Mouse (Mus musculus) embryonic facial prominence, embryonic 10.5 days (tissue): ENCODE data around the gene Cdc42ep4. TPM values are rescaled to one million over a fixed set of nuclear protein-coding genes. Genes with fewer than 3 reads are reported as not detected.

ENCODE experiments used
- DNase-seq: peaks from one replicate; pipeline ENCODE4 v3.0.0-alpha.2; 2017; ENCODE audit warnings: low spot score
- H3K27ac ChIP-seq: fragments of 300-500 bp; sonication (generic); replicated peaks from 2 replicates; pipeline ENCODE4 v1.5.1; 2016; ENCODE audit warnings: mild to moderate bottlenecking
- H3K27me3 ChIP-seq: fragments of 300-500 bp; sonication (generic); replicated peaks from 2 replicates; pipeline ENCODE4 v1.6.1; 2016; ENCODE audit warnings: low read depth, mild to moderate bottlenecking; ENCODE audit not compliant: poor library complexity, severe bottlenecking
- H3K36me3 ChIP-seq: fragments of 300-500 bp; sonication (generic); replicated peaks from 2 replicates; pipeline ENCODE4 v1.6.1; 2016; ENCODE audit warnings: mild to moderate bottlenecking, moderate library complexity
- H3K4me1 ChIP-seq: fragments of 300-500 bp; sonication (generic); 2 replicates; pipeline ENCODE4 v1.6.1; 2016
- H3K4me3 ChIP-seq: fragments of 300-500 bp; sonication (generic); 2 replicates; pipeline ENCODE4 v1.5.1; 2016; ENCODE audit warnings: mild to moderate bottlenecking, moderate library complexity
- H3K9me3 ChIP-seq: fragments of 300-500 bp; sonication (generic); 2 replicates; pipeline ENCODE4 v1.6.1; 2016; ENCODE audit warnings: mild to moderate bottlenecking
- WGBS: fragments of 180-500 bp; shearing (Covaris S2); methylation state at CpG from one replicate; pipeline ENCODE4 v1.1.7; 2016; 5-methylcytosine and 5-hydroxymethylcytosine counted together
- polyA plus RNA-seq: library from polyadenylated mRNA; unstranded; fragments of >200 nt; fragmentation: Nextera tagmentation; extraction: Ambion mirVana; gene quantifications from 2 replicates; pipeline ENCODE4 v1.2.1, GENCODE M21; 2016

Gene Cdc42ep4
- polyA plus RNA-seq, 1 experiment from 2014 or later, result 117 TPM

DNA sequence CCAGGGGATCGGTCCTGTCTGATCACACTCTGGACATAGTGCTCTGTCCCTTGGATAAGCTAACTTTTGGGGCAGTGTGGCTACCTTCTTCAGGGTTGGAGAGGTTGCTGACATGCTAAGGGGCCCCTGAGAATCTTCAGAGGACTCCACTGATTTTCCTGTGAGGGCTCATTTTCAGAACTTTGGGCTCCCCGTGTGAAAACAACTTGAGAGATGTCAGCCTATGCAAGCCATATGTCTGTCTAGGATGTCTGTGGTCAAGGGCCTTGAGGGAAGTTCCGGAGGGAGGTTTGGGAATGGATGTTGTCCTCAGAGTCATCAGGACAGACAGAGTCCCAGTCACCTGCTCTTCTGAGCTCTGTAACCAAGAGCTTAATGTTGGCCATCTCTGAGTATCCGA, 34.7 kb upstream of the Cdc42ep4 start:
- Histone ChIP-seq H3K4me3 (peak overlapping the region; percentile 53), H3K27me3 (no peaks in the 10 kb centered on the region), H3K27ac (peak overlapping the region; percentile 96), H3K36me3 (no peaks in the 10 kb centered on the region), H3K9me3 (no peaks in the 10 kb centered on the region), H3K4me1 (peaks cover 72% of the 10 kb centered on the region)
- DNase-seq, result no peak
- WGBS, result 46% methylated on average over 4 of the region's 4 CpGs

DNA sequence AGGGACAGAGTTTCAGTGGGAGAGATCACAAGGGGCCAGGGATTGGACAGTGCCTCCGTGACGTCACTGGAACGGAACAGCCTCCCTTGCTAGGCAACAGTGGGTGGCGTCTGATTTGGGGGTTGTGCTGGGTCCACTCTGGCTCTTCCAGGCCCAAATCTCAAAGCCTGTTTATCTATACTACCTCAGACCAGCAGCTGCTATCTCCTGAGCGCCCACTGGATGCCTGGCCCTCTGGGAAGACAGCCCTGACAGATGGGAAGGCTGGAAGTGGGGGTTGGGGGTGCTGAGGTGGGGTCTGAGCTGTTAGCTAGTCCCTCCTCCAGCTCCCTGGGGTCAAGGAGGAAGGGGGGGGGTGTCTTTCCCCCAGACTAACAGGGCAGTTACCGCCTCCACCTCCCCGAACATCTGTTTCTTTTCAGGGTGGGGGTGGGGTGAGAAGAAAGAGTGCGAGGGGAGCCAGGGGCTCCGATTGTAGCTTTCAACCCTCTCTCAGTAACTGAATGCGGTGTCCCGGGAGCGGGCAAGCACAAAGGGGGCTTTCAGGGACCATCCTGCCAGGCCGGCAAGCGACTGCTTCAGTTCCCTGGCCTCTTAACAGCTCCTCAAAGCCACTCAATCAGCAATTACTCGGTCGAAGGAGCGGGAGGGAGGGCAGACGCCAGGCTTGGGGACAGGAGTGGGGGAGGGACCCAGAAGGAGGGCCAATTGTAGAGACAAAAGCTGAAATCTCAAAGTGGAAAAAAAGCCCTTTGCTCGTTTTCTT, 33.9 kb upstream of the Cdc42ep4 start:
- under 1% methylated on average over 19 of the region's 19 CpGs for WGBS
- Histone ChIP-seq H3K4me1 (peaks cover 74% of the 10 kb centered on the region), H3K27me3 (no peaks in the 10 kb centered on the region), H3K27ac (peak overlapping the region; percentile 96), H3K9me3 (no peaks in the 10 kb centered on the region), H3K36me3 (no peaks in the 10 kb centered on the region), H3K4me3 (peak overlapping the region; percentile 53)
- peak; percentile 95 for DNase-seq

- Histone ChIP-seq H3K36me3 (no peaks in the 10 kb centered on the region), H3K27me3 (0 out of 2 replicates have a peak, but pooled peaks cover 3% of the 10 kb centered on the region), H3K4me1 (peaks cover 82% of the 10 kb centered on the region), H3K27ac (peak overlapping the region; percentile 96), H3K4me3 (peak overlapping the region; percentile 53; the same call in 1 of the 2 replicates), H3K9me3 (no peaks in the 10 kb centered on the region)
- DNase-seq, result no peak
- 29% methylated on average over 2 of the region's 2 CpGs for WGBS
Observed at GRCm38 (mm10) chr11:113784656-113785396, 33.1 kb upstream of the Cdc42ep4 start.

DNA sequence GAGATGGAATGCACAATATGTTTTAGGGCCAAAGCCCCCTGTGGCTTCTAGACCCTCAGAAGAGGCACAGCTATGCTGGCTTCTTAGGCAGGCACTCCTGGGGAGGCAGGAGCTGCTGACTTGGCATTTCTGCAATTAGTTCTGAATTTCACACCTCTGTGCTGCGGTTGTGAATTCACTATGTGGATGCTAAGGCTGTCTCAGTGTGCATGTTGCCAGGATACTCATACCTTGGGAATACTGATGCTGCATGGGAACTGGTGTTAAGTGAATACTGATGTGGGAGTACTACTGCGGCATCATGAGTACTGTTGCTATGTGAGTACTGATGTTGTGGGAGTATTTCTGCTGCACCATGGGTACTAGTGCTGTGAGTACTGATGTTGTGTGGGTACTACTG, 30.8 kb upstream of the Cdc42ep4 start:
- WGBS, result 87% methylated on average over 2 of the region's 2 CpGs
- no peaks in the 10 kb centered on the region for H3K9me3 ChIP-seq
- no peak overlapping the region for H3K4me3 ChIP-seq
- peaks cover 84% of the 10 kb centered on the region for H3K4me1 ChIP-seq
- no peak for DNase-seq
- H3K27ac ChIP-seq, result peak overlapping the region; percentile 83
- 0 out of 2 replicates have a peak, but pooled peaks cover 3% of the 10 kb centered on the region for H3K27me3 ChIP-seq
- H3K36me3 ChIP-seq, result no peaks in the 10 kb centered on the region

DNA sequence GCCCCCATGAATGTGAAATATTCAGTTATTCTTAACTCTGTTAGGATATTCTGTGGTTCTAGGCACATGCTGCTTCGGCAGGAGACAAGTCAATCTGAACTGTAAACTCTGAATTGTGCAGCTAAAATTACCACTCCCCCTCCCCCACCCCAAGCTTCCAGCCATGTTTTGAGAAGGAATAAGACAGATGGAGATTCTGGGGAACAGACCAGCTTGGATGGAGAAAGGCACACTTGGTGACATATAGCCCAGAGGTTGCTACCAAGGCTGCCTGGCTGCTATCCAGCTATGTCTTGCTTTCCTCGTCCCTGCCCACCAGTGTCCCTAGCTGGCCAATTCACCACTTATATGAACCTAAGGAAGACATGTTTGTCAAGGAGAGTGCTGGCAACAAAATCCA, 30.3 kb upstream of the Cdc42ep4 start:
- Histone ChIP-seq H3K4me3 (no peak overlapping the region), H3K27me3 (0 out of 2 replicates have a peak, but pooled peaks cover 3% of the 10 kb centered on the region), H3K9me3 (no peaks in the 10 kb centered on the region), H3K4me1 (peaks cover 84% of the 10 kb centered on the region), H3K36me3 (no peaks in the 10 kb centered on the region), H3K27ac (peak overlapping the region; percentile 83)
- WGBS, result 70% methylated on average over 2 of the region's 2 CpGs
- no peak for DNase-seq

GRCm38 (mm10) chr11:113779680-113780041, 28.0 kb upstream of the Cdc42ep4 start:
- no peaks in the 10 kb centered on the region for H3K9me3 ChIP-seq
- H3K27ac ChIP-seq, result peak overlapping the region; percentile 83
- H3K27me3 ChIP-seq, result 0 out of 2 replicates have a peak, but pooled peaks cover 3% of the 10 kb centered on the region
- peak overlapping the region; percentile 32 for H3K4me3 ChIP-seq
- DNase-seq, result no peak
- no peaks in the 10 kb centered on the region for H3K36me3 ChIP-seq
- H3K4me1 ChIP-seq, result peaks cover 69% of the 10 kb centered on the region
- 17% methylated on average over 6 of the region's 6 CpGs for WGBS

DNA sequence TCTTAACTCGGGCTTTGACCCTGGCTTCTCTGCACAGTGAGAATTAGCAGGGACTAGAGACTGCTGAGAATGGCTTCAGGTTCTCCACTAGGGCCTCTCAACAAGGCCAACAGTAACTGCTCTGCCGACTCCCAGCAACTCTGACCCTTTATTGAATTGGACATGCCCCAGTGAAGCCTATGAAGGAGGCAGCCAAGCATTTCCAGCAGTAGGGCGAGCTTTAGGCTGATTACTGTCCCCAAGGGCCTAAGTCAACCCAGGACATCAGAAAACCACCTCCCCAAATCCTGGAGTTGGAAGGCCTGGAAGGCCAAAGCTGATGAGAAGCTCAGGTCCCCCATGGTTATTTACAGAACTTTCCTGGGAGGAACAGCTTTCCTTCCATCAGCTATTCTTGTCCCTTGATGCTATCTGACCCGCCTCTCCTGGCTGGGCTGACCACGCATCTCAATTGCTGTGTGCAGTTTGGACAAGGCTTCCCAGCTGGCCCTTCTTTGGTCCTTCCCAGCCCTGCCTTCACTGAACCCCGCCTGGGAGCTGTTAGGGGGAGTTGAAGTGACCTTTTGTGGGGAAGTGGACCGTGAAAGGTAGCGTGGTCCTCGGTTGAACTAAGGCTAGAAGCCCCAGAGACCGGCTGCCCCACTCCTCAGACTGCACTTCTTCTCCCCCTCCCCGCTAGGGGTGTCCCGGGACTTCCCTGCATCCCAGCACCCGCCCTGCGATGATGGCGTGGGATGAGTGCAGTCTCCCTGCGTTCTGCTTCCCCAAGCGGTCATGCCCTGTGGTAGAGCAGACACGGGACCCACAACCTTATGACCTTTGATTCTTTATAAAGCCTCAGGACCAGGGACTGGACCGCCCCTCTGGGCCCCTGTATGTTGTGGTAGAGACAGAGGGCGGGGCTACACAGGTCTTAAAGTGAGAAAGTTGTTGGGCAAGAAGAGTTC, 27.3 kb upstream of the Cdc42ep4 start:
- 20% methylated on average over 20 of the region's 20 CpGs for WGBS
- no peak for DNase-seq
- Histone ChIP-seq H3K27me3 (0 out of 2 replicates have a peak, but pooled peaks cover 3% of the 10 kb centered on the region), H3K27ac (peak overlapping the region; percentile 83), H3K4me1 (peaks cover 64% of the 10 kb centered on the region), H3K4me3 (peak overlapping the region; percentile 32), H3K9me3 (no peaks in the 10 kb centered on the region), H3K36me3 (no peaks in the 10 kb centered on the region)

DNA sequence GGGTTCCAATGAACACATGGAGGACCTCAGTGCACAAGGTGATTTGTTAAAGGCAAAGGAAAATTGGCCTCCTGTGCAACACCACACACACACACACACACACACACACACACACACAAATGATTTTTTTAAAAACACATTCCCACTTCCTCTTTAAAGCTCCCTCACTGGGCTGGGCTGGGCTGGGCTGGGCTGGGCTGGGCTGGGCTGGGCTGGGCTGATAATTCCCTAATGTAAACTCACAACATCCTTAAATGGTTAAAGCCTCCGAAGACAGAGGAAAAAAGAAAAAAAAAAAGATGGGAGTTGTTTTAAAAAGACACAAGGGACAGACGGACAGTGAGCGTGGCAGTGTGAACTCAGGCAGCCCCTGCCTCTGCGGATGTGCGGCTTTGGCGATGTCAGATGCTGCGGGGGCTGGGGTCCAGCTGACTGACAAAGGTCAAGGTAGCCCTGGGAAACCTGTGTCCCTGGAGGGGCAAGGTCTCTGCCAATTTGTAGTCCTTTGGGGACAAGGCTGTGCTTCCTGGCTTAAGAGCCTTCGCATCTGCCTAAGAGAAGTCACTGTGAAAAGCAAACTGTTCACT, 26.3 kb upstream of the Cdc42ep4 start:
- peak overlapping the region; percentile 71 for H3K27ac ChIP-seq
- H3K27me3 ChIP-seq, result 0 out of 2 replicates have a peak, but pooled peaks cover 3% of the 10 kb centered on the region
- no peaks in the 10 kb centered on the region for H3K36me3 ChIP-seq
- no peak for DNase-seq
- 51% methylated on average over 8 of the region's 8 CpGs for WGBS
- no peaks in the 10 kb centered on the region for H3K9me3 ChIP-seq
- H3K4me1 ChIP-seq, result peaks cover 67% of the 10 kb centered on the region
- no peak overlapping the region for H3K4me3 ChIP-seq

- Histone ChIP-seq H3K36me3 (no peaks in the 10 kb centered on the region), H3K9me3 (no peaks in the 10 kb centered on the region), H3K4me3 (no peak overlapping the region), H3K27me3 (0 out of 2 replicates have a peak, but pooled peaks cover 3% of the 10 kb centered on the region), H3K27ac (peak overlapping the region; percentile 71), H3K4me1 (peaks cover 61% of the 10 kb centered on the region)
- DNase-seq, result no peak
- WGBS, result 69% methylated on average over 14 of the region's 14 CpGs
Observed at GRCm38 (mm10) chr11:113776851-113777511, 25.3 kb upstream of the Cdc42ep4 start.

GRCm38 (mm10) chr11:113774773-113775172, 23.1 kb upstream of the Cdc42ep4 start:
- Histone ChIP-seq H3K27ac (no peak overlapping the region), H3K36me3 (no peaks in the 10 kb centered on the region), H3K27me3 (no peaks in the 10 kb centered on the region), H3K4me1 (peaks cover 38% of the 10 kb centered on the region), H3K9me3 (no peaks in the 10 kb centered on the region), H3K4me3 (no peak overlapping the region)
- no peak for DNase-seq
- 92% methylated on average over 3 of the region's 3 CpGs for WGBS

- DNase-seq, result no peak
- Histone ChIP-seq H3K36me3 (no peaks in the 10 kb centered on the region), H3K9me3 (no peaks in the 10 kb centered on the region), H3K27me3 (peaks cover 4% of the 10 kb centered on the region; the same call in 1 of the 2 replicates), H3K4me1 (peaks cover 24% of the 10 kb centered on the region), H3K27ac (no peak overlapping the region; the same call in 1 of the 2 replicates), H3K4me3 (no peak overlapping the region)
- 86% methylated on average over 5 of the region's 5 CpGs for WGBS
Observed at GRCm38 (mm10) chr11:113773191-113773590, 21.5 kb upstream of the Cdc42ep4 start.
